Mouse (Mus musculus): ENCODE data around the gene Fam219b.

Fam219b gene

DNA sequence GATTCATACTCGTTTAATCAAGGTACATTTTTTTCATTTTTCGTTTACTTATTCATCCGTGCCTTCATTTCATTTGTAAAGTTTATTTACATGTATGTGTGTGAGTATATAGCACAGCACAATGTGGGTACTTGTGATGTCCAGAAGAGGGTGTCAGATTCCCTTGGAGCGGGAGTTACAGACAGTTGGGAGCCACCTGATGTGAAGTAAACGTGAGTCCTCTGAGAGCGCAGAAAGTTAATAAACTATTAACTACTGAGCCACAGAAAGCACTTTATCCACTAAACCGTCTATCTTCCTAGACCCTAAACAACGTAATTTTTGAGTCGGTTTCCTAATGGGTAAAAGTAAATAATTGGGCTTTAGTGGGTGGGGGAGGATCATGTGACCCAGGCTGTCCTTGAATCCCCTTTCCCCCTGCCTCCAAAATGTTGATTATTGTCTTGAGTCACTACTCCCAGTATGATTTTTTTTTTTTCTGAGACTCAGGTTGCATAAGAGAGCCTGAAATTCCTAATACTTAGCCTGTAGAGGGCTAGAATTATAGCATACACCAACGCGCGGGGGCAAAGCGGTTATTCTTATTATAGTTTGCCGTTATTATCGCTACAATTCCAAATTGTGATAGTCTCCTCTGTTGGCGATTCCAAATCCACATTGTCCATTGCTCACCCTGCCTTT is 16.8 kb upstream of the Fam219b start:
- no peak for TF ChIP-seq GATA4 (IDR thresholded peaks at IDR 0.05; ENCODE audit: insufficient replicate concordance, low read length)

DNA sequence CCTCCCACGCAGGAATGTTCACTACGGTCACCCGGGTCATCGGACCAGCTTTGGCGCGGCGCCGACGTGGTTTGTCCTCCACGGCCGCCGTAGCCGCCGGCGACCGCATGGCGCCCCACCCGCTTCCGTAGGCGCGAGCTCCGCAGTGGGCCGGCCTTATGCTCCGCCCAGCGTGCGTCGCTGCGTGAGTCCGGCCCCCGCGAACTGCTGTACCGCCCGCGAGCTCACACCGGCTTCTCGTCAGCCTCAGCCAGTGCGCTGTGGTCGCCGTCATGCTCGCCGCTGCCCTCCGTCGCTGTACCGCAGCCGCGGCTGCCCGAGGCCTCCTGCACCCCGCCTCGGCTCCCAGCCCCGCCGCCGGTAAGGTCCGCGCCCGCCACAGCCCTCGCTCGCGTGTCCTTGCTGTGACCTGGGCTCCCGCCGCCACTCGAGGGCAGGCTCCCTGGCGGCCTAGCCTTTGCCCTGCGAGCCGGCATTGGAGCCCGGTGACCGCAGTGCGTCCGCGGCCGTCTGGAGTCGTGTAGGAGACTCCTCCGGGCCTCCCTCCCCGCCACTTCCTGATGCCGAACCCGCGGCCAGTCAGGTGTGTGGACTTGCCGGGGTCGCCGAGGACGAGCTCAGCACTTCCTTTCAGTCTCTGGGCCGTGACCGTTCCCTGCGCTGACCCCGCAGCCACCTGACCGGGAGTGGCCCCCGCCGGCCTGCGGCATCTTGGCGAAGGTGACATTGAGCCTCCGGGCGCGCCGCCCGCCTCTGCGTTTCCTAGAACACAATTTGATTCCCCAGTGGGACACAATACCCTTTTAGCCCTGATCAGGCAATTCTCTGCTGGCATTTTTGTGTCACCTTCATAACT is 16.0 kb upstream of the Fam219b start, which contains the start of gene Cox5a:
TSS of gene Cox5a (plus strand) at position 219 of the 856 bp plus-strand sequence.
- peak; percentile 57; the same call in 1 of the 2 replicates for TF ChIP-seq GATA4 (IDR thresholded peaks at IDR 0.05; ENCODE audit: insufficient replicate concordance, low read length)

DNA sequence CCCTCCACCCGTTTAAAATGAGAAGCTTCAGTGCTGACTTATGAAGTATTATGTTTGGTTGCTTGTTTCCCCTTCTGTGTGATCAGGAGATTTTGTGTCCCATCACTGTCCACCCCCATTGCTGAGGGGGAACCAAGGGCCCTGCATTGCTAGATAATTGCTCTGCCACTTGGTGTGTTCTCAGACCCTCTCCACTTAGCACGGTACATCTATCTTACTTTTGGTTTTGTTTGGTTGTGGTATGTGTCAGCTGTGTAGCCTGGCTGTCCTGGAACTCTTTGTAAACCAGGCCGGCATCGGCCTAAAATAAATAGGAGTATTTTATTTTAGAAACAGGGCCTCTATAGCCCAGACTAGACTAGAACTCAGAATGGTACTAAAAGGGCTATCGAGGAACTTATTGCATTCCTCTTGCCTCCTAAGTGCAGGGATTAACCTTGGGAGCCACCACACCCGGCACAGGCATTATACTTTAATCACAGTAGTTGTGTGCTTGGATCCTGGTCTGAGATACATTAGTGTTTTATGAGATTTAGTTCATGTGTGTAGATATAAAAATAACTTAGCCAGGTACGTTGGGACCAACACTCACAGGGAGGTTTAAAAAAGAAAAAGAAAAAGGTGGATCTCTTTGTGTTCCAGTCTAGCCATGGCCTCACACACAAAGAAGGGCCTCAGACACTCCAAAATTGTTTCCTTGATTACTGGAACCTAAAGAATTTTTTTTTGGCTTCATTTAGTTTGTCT is 15.0 kb upstream of the Fam219b start:
- TF ChIP-seq GATA4 (IDR thresholded peaks at IDR 0.05; ENCODE audit: insufficient replicate concordance, low read length): no peak

DNA sequence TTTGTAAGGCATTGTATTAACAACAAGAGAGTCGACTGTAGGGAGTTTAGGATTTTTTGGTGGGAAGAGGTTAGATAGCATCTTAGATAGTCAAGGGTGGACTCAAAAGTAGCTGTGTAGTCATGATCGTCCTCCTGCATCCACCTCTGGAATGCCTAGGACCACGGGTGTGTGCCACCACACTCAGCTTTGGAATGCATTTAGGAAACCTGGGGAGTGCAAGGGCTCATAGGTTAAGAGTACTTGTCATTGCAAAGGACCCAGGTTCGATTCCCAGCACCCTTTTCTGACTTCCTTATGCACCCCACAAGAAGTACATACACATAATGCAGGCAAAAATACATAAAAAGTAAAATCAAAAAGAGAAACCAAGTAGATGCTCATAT is 14.5 kb upstream of the Fam219b start:
- no peak for TF ChIP-seq GATA4 (IDR thresholded peaks at IDR 0.05; ENCODE audit: insufficient replicate concordance, low read length)

DNA sequence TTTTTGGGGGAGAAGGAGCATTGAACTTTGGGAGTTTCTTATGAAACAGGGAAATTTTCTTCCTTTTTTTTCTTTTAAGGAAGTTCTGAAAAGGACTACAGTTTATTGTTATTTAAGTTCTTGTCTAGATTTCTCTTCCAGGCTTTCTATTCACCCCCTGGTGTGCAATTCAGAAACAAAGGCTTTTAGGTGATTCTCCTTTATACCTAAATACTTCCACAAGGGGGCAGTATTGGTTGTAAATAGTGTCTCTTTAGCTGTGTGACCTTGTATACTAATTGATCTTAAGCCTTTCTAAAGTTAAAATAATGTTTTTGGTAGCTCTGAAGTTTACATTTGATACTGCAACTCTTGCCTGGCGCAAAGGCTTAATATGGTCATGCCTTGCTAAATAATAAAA is 13.6 kb upstream of the Fam219b start:
- TF ChIP-seq GATA4 (IDR thresholded peaks at IDR 0.05; ENCODE audit: insufficient replicate concordance, low read length): no peak

DNA sequence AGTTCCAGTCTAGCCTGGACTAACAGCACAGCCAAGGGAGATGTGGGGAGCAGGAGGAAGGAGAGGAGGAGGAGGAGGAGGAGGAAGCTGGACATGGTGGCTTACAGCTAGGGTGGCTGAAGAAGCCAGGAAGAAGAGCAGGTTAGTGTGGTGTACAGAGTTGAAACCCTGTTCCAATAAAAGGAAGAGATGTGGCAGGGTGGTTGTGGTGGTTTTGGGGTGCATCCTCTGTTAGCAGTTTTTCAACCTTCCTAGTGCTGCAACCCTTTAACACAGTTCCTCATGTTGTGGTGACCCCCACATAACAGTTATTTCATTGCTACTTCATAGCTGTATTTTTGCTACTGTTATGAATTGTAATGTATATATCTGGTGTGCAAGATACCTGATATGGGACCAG is 12.9 kb upstream of the Fam219b start:
- TF ChIP-seq GATA4 (IDR thresholded peaks at IDR 0.05; ENCODE audit: insufficient replicate concordance, low read length): no peak

DNA sequence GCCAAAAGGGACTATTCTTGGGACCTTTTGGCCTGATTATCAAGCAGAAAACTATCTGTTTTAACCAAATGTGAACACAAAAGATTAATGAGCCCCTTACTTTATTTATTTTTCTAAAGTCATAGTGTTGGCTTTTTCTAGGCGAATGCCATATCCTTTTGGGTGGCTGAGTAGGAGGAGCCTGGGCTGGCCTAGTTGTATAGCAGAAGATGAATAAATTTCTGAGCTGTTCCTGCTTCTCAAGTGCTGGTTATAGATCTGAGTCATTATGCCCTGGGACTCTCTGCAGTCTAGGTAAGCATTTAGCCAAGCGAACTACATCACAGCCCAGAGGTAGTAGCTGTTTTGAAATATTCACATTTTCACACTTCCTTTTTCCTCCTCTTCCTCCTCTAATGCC is 11.8 kb upstream of the Fam219b start:
- TF ChIP-seq GATA4 (IDR thresholded peaks at IDR 0.05; ENCODE audit: insufficient replicate concordance, low read length): no peak

DNA sequence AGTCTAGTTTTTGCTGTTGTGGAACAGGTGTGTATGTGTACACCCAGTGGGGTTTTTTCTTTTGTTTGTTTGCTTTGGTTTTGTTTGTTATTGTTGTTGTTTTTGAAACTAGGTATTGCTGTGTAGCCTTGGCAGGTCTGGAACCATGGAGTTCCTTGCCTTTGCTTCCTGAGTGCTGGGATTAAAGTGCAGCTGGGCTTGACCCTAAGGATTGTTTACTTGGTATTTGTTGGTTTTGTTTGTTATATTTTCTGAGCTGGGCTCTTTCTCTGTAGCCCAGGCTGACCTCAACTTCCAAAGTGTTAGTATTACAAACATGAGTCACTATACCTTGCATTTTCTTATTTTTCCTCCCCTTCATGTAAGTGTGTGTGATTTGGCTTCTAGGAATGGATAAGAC is 10.9 kb upstream of the Fam219b start:
- no peak for TF ChIP-seq GATA4 (IDR thresholded peaks at IDR 0.05; ENCODE audit: insufficient replicate concordance, low read length)

DNA sequence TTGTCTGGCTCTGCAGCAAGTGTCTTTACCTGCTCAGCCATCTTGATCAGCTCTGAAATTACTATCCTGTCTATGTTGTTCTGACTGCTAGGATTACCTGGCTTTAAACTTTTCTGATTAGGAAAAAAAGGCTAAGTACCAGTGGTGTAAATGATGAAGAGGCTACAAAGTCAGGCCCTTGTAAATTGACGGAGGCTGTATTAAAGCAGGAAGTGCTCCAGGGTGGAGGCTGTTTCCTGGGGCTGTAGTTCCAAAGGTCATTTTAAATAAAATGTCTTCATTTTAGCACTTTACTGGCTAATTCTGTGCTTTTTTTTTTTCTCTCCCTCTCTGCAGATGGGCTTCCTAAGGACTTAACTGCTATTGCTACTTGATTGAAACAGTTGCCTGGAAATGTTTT is 5.4 kb upstream of the Fam219b start:
- no peak for TF ChIP-seq GATA4 (IDR thresholded peaks at IDR 0.05; ENCODE audit: insufficient replicate concordance, low read length)

DNA sequence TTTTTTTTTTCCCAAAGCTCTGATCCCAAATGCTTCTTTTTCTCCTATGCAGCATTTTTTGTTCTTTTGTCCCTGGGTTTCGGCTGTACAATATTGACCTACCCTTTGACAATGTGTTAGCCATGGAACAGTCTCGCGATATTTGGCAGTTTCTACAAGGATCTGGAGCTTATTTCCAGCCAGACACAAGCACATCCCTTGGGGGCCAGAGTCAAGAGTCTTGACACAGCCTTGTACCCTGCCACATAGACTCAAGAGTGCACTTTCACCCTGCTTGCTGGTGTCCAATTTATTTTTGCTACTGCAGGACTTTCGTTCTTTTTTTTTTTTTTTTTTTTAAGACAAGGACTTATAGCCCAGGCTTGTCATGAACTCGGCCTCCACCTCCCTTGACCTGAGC is 966 bp upstream of the Fam219b start:
- TF ChIP-seq GATA4 (IDR thresholded peaks at IDR 0.05; ENCODE audit: insufficient replicate concordance, low read length): no peak

DNA sequence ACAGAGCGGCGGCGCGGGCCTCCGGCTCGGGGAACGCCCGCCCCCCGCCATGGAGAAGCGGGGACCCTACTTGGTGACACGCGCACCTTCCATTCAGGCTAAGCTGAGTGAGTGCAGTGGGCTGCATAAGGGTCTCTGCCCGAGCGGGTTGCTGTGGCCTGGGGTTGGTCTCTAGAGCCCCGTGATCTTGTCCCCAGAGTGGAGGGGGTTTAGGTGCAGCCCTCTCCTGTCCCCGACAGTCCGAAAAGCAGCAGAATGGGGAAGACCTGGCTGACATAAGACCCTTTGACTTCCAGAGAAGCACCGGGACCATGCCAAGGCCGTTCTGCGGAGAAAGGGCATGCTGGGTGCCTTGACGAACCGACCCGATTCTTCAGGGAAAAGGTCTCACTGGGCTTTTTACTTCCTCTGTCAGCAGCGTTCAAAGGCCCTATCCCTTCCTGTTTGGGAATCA is 427 bp downstream of the Fam219b start:
- no peak for TF ChIP-seq GATA4 (IDR thresholded peaks at IDR 0.05; ENCODE audit: insufficient replicate concordance, low read length)

DNA sequence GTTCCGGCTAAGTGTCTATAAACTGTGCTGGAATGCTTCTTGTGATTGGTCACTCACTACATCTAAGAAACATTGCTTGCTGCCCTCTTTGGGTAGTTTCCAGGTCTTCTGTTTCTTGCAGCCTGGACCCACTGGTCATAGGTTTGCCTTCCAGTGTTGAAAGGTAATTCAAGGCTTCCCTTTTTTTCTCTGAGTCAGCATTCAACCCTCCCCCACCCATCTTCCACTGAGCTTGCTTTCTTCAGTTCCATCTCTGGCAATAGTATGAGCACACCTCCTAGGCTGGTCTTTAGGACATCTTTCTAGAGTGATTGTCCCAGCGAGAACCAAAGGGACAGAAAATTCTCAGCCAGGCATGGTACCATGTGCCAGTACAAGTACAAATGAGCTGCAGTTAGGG is 2.2 kb downstream of the Fam219b start:
- no peak for TF ChIP-seq GATA4 (IDR thresholded peaks at IDR 0.05; ENCODE audit: insufficient replicate concordance, low read length)

DNA sequence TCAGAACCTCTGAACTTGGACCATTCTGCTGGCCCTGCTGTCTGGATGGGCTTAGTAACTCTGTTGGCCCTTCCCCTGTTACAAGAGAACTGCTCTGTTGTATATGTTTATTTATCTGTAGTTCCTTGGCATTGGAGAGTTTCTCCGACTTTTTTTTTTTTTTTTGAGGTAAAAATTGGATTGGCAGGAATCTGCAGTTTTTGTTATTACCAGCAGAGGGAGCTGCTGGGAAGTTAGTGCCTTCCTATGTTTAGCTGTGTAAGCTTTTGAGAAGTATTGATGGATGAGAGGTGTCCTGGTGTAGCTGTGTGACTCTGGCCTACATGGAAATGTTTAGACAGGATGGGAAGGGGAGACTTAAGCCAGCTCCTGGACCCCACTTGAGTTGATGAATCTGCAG is 4.0 kb downstream of the Fam219b start:
- TF ChIP-seq GATA4 (IDR thresholded peaks at IDR 0.05; ENCODE audit: insufficient replicate concordance, low read length): no peak

DNA sequence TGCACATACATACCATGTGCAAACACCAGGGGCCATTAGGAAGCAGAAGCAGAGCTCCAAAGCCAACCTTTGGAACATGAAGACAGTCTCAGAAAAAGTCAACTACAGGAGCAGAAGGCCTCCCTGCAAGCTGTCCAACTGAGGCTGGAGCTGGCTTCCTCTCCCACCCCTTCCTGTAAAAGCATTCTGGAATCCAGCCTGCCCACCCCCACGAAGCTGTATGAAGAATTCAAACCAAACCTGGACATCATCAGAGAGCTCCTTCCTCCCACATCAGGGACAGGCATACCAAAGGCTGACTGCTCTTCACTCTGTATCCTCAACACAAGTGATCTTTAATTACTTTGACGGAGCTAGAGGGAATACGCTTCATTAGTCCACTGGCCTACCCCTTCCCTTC is 6.6 kb downstream of the Fam219b start:
- TF ChIP-seq GATA4 (IDR thresholded peaks at IDR 0.05; ENCODE audit: insufficient replicate concordance, low read length): no peak

DNA sequence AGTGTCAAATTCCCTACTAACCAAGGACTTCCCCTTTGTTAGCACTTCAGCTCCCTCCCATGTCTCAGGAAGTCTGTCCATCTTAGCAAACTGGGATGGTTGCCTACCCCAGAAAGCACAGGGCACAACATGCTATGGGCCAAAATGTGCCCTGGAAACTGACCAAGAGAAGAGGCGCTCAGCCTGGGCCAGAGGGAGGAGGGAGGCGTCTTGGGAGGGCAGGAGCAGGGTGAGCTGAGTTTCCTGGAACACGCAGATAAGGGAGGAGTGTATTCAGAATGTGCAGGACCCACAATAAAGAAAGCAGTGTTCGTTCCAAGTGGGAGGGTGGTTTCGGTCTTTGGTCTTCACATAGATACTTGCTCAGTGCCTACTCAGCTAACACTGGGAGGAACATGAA is 10.0 kb downstream of the Fam219b start:
- TF ChIP-seq GATA4 (IDR thresholded peaks at IDR 0.05; ENCODE audit: insufficient replicate concordance, low read length): peak; percentile 85; the same call in 1 of the 2 replicates

DNA sequence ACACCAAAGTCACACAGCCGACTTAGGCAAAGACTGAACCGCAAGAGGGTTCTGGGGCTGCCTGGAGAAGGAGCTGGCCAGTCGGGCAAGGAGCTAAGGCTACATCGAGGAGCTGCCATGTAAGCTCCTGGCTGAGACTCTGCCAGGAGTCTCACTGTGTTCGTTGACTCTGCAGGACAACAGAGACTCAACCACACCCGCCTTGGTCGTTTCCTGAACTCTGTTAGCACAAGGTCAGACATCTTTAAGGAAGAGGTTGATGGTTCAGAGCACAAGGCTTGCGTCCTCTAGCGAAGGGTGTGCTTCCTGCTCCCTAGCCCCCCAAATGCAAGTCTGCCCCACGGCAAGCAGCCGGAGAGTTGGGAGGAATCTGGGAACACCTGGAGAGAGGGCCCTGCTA is 10.5 kb downstream of the Fam219b start:
- TF ChIP-seq GATA4 (IDR thresholded peaks at IDR 0.05; ENCODE audit: insufficient replicate concordance, low read length): no peak

Data from liver, adult (tissue).